Mouse (Mus musculus) brain, embryonic 14.5 days (tissue): ENCODE data around the gene Cast. TPM values are rescaled to one million over a fixed set of nuclear protein-coding genes. Genes with fewer than 3 reads are reported as not detected.

Experiments
- DNase-seq: peaks from one replicate; pipeline ENCODE4 v3.0.0-alpha.2; 2011; ENCODE audit warnings: low read depth
- CTCF ChIP-seq: fragments of 200-500 bp; IDR thresholded peaks from 2 replicates; pipeline ENCODE4 v1.5.1; 2012; ENCODE audit warnings: inconsistent platforms, mild to moderate bottlenecking, moderate library complexity, borderline replicate concordance; ENCODE audit not compliant: insufficient read depth, insufficient read length; ENCODE audit errors: extremely low read depth
- POLR2A ChIP-seq: fragments of 200-500 bp; IDR thresholded peaks from 2 replicates; pipeline ENCODE4 v1.6.1; 2012; ENCODE audit warnings: mild to moderate bottlenecking, inconsistent platforms, borderline replicate concordance; ENCODE audit not compliant: poor library complexity, insufficient read depth, insufficient read length, severe bottlenecking; ENCODE audit errors: extremely low read depth
- polyA plus RNA-seq: library from polyadenylated mRNA; depleted of rRNA; stranded (reverse); fragments of >200 nt; gene quantifications from 2 replicates; pipeline ENCODE4 v1.2.3, GENCODE M21; 2012

Cast gene
- polyA plus RNA-seq, 1 experiment = 5.4 TPM

DNA sequence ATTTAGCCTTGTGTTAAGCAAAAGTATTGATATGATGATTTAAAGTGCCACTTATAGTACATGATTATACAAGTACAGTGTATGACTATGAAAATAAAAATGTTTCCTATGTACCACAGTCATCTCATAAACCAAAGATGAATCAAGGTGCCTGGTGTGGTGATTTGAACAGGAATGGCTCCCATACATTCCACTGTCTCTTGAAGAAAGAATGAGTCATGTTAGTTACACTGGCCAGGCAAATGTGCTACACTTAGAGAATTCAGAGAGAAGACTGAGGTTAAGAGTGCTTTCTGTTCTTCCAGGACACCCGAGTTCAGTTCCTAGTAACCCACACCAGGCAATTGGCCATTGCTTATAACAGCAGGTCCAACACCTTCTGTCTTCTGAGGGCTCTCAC lies 36.5 kb downstream of the Cast start:
- TF ChIP-seq POLR2A = no peak
- no peak for TF ChIP-seq CTCF
- no peak for DNase-seq

DNA sequence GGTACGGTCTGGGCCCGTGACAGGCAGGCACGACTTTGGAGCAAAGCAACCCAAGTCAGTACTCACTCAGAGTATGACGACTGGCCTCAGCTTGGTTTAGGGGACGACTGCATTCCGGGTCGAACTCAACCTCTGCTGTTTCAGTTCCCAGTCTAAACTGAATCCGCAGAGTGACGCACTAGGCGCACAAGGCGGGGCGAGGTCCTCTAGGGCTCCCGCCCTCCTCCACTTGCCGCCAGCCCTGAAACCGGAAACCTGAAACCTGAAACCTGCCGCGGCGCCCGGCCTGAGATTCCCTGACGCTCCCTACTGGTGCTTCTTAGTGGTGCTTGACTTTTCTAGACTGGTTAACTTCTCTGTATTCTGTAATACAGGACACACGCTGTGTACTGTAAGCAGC lies 38.1 kb downstream of the Cast start:
- no peak for TF ChIP-seq POLR2A
- peak; percentile 42; the same call in 1 of the 2 replicates for TF ChIP-seq CTCF

DNA sequence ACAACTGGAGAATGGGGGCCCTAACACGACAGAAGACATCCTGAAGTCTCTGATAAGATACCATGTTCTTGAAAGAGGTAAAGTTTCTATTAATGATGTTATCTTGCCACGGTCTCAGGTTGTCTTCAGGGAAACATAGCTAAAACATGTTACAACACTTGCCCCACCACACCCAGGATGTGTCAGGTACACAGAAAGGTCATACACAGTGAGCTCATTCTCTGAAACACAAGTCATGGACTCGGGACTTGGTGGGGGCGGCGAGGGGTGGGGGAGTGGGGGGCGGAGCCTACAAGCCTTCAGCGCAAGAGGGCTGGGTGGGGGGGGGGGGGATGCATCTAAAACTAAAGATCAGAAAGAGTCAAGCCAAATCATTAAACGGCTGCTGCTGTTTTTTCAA lies 38.7 kb downstream of the Cast start:
- no peak for DNase-seq
- no peak for TF ChIP-seq CTCF
- no peak for TF ChIP-seq POLR2A

More for the DNA sequence above, 38.1 kb downstream of the Cast start:
- peak; percentile 90 for DNase-seq

DNA sequence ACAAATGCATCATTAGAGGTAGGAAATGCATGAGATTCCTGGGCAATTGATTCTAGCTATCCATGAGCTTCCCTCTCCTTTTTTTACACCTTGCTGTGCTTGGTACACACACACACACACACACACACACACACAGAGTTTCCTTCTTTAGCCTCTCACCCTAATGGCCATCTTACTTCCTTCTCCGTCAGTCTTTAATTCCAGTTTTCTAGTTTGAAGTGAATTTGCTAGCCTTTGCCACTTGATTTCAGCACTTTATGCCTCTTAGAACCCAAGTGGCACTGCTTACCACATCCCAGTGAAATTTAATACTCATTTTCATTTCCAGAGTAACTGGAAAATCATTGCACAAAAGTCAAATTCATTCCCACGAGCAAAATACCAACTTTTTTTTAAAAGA lies 41.4 kb downstream of the Cast start:
- no peak for TF ChIP-seq POLR2A
- TF ChIP-seq CTCF = no peak
- DNase-seq = no peak

DNA sequence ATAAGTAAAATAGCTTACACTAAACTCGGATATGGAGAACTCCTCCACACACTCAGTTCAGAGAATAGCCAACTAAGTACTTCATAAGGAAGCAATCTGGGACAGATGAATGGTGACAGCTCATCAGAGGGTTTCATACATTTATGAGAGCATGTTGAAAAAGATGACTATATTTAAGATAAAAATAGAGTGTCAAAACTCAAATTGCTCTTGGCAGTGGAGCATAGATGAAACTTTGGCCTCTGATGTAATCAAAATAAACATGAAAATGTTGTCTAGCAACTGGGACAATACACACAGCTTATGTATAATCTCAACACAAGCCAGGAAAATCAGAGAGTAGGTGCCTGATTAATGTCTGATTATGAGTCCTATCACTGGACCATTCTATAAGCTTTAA lies 45.9 kb downstream of the Cast start:
- DNase-seq = no peak

DNA sequence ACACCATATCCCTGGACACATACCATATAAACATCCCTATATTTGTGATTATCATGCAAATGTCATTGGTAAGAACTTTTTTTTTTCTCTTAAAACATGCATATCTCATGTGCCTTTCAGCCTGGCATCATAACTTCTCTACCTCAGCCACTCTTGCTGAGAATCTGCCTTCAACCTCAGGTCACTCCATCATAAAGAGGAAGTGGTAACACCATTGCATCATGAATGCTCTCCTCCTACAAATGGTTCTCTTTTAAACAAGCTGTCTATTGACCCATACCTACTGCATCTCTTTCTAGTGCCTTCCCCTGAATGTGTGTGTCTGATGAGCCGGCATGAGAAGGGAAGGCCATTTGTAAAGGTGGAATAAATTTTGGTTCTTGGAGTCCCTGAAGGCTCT lies 49.5 kb downstream of the Cast start:
- DNase-seq = no peak
- TF ChIP-seq CTCF = no peak
- no peak for TF ChIP-seq POLR2A

More for the DNA sequence above, 45.9 kb downstream of the Cast start:
- no peak for TF ChIP-seq CTCF
- no peak for TF ChIP-seq POLR2A

DNA sequence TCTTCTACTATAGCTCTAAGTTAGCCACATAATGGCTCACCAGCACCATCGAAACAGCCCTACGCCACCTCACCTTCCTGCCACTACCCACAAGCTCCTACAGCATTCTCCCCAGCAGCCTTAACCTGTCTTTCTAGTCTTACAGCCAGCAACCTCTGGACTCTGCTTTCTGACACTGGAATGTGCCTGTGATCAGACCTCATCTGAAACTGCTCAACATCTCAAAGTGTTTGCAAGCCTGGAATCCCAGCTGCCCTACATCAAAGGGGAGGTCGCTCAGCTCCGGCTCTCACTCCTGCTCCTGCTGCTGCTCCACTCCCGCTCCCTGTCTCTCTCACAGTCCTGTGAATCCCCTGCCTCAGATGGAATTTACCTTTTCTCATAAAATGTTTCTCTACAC lies 65.4 kb downstream of the Cast start:
- DNase-seq = no peak
- no peak for TF ChIP-seq POLR2A

DNA sequence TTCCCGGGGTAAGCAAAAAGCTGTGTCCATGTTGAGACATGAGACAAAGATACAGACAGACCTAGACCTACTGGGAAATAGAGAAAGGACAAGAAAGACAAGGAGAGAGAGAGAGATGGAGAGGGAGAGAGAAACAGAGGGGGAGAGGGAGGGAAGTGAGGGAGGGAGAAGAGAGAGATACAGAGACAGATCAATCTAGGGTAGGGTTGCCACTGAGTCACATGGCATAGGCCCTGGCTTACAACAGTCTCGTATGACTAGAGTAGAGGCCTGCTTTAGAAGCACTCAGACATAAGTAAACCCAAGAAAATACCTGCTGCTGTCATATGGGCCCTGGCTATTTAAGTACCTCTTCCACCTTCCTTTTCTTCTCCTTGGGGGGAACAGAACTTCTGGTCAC lies 72.2 kb downstream of the Cast start:
- TF ChIP-seq POLR2A = no peak
- TF ChIP-seq CTCF = no peak
- DNase-seq = no peak

DNA sequence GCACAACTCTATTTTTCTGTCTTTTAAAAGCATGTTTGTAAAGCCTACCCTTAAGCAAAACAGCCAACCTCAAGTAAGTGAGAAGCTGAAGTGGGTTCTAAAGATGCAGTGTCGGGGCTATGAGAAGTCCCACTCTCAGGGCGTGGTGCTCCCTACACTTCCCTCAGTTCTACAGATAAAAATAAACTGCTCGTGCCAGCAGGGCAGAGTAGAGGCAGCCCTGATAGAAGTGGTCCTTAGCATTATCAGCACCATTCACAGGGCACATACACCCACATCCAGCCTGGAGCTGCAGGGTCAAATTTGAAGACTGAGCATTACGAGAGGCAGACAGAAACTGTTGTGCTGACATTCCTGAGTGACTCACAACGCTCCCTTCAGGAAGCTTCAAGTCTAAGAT lies 72.8 kb downstream of the Cast start:
- DNase-seq = no peak
- TF ChIP-seq CTCF (no peak), POLR2A (no peak)

DNA sequence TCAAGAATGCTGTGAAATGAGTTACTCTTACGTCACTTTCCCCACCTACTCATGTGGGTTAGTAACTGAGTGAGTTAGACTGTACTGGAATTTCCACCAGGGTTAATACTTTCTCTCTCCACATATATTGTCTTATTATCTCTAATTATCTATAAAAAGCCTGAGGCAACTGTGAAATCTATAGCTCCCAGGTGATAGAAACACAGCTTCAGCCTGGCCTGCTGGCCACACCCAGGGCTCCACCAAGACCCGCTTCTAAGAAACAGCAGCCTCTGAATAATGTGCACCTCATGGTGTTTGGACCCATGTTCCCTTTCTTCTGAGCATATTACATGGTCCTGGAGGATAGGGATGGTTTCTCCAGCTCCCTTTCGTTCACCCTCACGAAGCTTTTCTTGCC lies 74.9 kb downstream of the Cast start:
- no peak for DNase-seq
- TF ChIP-seq CTCF (no peak), POLR2A (no peak)

DNA sequence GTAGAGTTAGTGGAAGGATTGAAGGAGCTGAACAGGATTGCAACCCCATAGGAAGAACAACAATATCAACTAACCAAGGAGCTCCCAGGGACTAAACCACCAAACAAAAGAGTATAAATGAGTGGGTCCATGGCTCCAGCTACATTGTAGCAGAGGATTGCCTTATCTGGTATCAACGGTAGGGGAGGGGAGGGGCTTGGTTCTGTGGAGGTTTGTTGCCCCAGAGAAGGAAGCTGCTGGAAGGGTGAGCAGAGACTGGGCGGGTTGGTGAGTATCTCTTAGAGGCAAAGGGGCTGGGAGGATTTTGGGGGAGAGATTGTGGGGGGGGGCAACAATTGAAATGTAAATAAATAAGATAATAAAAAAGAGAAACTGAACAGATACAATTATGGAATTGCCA lies 89.6 kb downstream of the Cast start:
- TF ChIP-seq CTCF (no peak), POLR2A (no peak)

DNA sequence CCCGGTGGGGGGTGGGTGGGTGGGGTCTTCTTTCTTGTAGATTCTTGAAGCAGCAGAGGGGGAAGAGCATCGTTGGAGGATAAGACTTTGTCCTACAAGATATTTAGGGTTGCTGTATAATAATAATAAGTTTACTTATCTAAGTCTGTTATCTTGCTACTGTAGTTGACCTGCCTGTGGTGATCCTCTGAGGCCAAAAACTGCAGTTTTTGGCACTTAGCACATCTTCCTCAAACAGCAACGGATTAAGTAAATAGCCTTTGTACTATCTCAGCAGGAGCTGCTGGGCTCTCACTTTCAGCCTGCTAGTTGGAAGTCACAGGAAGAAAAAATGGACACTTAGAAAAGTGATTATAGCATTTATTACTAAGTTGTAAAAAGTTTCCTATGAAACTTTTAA lies 112.4 kb downstream of the Cast start:
- TF ChIP-seq CTCF (no peak), POLR2A (no peak)
- no peak for DNase-seq

More for the DNA sequence above, 89.6 kb downstream of the Cast start:
- DNase-seq = no peak
